Mouse (Mus musculus) testis, adult 2 months (tissue): ENCODE measurements around the gene Adap2.

Experiments used
- CTCF ChIP-seq: fragments of 200-500 bp; IDR thresholded peaks from 2 replicates; pipeline ENCODE4 v1.5.1; 2012; ENCODE audit warnings: low read depth, mild to moderate bottlenecking, inconsistent platforms, low read length, moderate library complexity; ENCODE audit not compliant: control insufficient read depth, insufficient read depth, insufficient replicate concordance
- POLR2A ChIP-seq: fragments of 200-500 bp; IDR thresholded peaks from 2 replicates; pipeline ENCODE4 v1.6.1; 2012; ENCODE audit warnings: low read depth, mild to moderate bottlenecking, inconsistent platforms, low read length, moderate library complexity; ENCODE audit not compliant: control insufficient read depth

DNA sequence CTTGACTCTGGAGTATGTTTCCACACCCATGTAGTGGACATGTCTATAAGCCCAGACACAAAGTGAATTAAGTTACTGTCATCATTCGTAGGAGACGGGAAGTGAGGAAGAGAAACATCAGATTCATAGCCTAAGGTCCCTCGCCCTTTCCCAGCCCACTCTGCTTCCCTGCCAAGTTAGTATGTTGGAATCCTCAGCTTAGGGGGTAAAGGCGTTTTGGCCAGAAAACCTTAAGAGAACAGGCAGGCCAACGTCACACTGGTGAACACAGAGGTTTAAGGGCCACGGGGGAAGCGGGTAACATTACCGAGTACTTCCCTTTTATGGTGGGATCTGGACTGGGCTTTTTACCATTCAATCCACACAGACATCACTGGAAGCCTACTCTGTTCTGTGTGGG lies 1.6 kb downstream of the Adap2 start:
- TF ChIP-seq CTCF, result no peak
- no peak for TF ChIP-seq POLR2A
